Mouse (Mus musculus) heart, postnatal 36 days (tissue): ENCODE measurements around the gene Tmco4. TPM values are rescaled to one million over a fixed set of nuclear protein-coding genes. Genes with fewer than 3 reads are reported as not detected.

Source experiments
- DNase-seq, 2 experiments: peaks; one replicate each; pipeline ENCODE4 v3.0.0; 2021 to 2022
- intact Hi-C: fragments of 180-260 bp; cut with DNase I; formaldehyde crosslinking; loops from one replicate; pipeline ENCODE4 v1.15.1; 2025
- total RNA-seq, 2 experiments: library from RNA; stranded (reverse); gene quantifications; 2 replicates each; pipeline ENCODE4 v1.2.3; 2021

The Tmco4 gene
- total RNA-seq, 2 experiments from 2014 or later: 8.4 to 10.0 TPM

- DNase-seq: no peak
- intact Hi-C loops: no loop called here
Measured at GRCm38 (mm10) chr4:139052796-139053195, 80.1 kb downstream of the Tmco4 start.

- intact Hi-C loops: no loop called here
- DNase-seq: no peak
Measured at GRCm38 (mm10) chr4:139053391-139053790, 80.7 kb downstream of the Tmco4 start.

GRCm38 (mm10) chr4:139054300-139054923 lies 81.7 kb downstream of the Tmco4 start:
- intact Hi-C loops: no loop called here
- DNase-seq: no peak

- intact Hi-C loops: no loop called here
- DNase-seq: no peak
Measured at GRCm38 (mm10) chr4:139055336-139055735, 82.6 kb downstream of the Tmco4 start.

- DNase-seq: no peak
- intact Hi-C loops: no loop called here
Measured at GRCm38 (mm10) chr4:139055744-139056143, 83.1 kb downstream of the Tmco4 start.

- intact Hi-C loops: no loop called here
- no peak for DNase-seq
Measured at GRCm38 (mm10) chr4:139057291-139057690, 84.6 kb downstream of the Tmco4 start.

GRCm38 (mm10) chr4:139058029-139058428 lies 85.3 kb downstream of the Tmco4 start:
- intact Hi-C loops: no loop called here

GRCm38 (mm10) chr4:139059569-139059968 lies 86.9 kb downstream of the Tmco4 start:
- intact Hi-C loops: no loop called here
- DNase-seq: no peak

More at GRCm38 (mm10) chr4:139058029-139058428, 85.3 kb downstream of the Tmco4 start:
- DNase-seq: no peak

GRCm38 (mm10) chr4:139064831-139065230 lies 92.1 kb downstream of the Tmco4 start:
- intact Hi-C loops: no loop called here
- no peak for DNase-seq

GRCm38 (mm10) chr4:139068287-139068686 lies 95.6 kb downstream of the Tmco4 start:
- intact Hi-C loops: no loop called here
- DNase-seq: no peak

GRCm38 (mm10) chr4:139074060-139074459 lies 101.4 kb downstream of the Tmco4 start:
- DNase-seq: no peak
- intact Hi-C loops: no loop called here

- intact Hi-C loops: no loop called here
Measured at GRCm38 (mm10) chr4:139075041-139075711, 102.5 kb downstream of the Tmco4 start, which contains the start of gene Htr6. Htr6 (minus strand) TSS chr4:139075570.

GRCm38 (mm10) chr4:139075915-139076314 lies 103.2 kb downstream of the Tmco4 start:
- no peak for DNase-seq
- intact Hi-C loops: no loop called here

More at GRCm38 (mm10) chr4:139075041-139075711, 102.5 kb downstream of the Tmco4 start, which contains the start of gene Htr6:
- DNase-seq: no peak

- DNase-seq: no peak
- intact Hi-C loops: loop anchor here (1.0 kb wide), 1 partner anchor 156 kb away; no protein-coding TSS in a partner anchor
Measured at GRCm38 (mm10) chr4:139078313-139078712, 105.6 kb downstream of the Tmco4 start.

GRCm38 (mm10) chr4:139078726-139079125 lies 106.0 kb downstream of the Tmco4 start:
- intact Hi-C loops: loop anchor here (1.0 kb wide), 1 partner anchor 156 kb away; no protein-coding TSS in a partner anchor

GRCm38 (mm10) chr4:139079439-139079838 lies 106.8 kb downstream of the Tmco4 start:
- intact Hi-C loops: no loop called here
- no peak for DNase-seq

More at GRCm38 (mm10) chr4:139078726-139079125, 106.0 kb downstream of the Tmco4 start:
- no peak for DNase-seq

- intact Hi-C loops: no loop called here
- DNase-seq: no peak
Measured at GRCm38 (mm10) chr4:139080259-139080658, 107.6 kb downstream of the Tmco4 start.

GRCm38 (mm10) chr4:139081270-139081931 lies 108.7 kb downstream of the Tmco4 start:
- intact Hi-C loops: no loop called here
- DNase-seq: no peak

- intact Hi-C loops: no loop called here
- DNase-seq: no peak
Measured at GRCm38 (mm10) chr4:139082790-139083564, 110.3 kb downstream of the Tmco4 start.

GRCm38 (mm10) chr4:139085337-139085736 lies 112.6 kb downstream of the Tmco4 start:
- no peak for DNase-seq
- intact Hi-C loops: loop anchor here (1.0 to 5.0 kb wide), 2 partner anchors 147 to 252 kb away; no protein-coding TSS in a partner anchor
